Mouse (Mus musculus) kidney, postnatal 4 days (tissue): Measurements from ENCODE around the gene H2afv.
"Not testable (repeated sequence)": the region's sequence is repeated elsewhere in the genome, so short reads cannot be mapped to it uniquely, and the experiment has no call there.

Experiments used
- DNase-seq, 2 experiments: peaks; one replicate each; pipeline ENCODE4 v3.0.0; 2021; ENCODE audit warnings: mixed read lengths in 2 of 2

The H2afv gene

DNA sequence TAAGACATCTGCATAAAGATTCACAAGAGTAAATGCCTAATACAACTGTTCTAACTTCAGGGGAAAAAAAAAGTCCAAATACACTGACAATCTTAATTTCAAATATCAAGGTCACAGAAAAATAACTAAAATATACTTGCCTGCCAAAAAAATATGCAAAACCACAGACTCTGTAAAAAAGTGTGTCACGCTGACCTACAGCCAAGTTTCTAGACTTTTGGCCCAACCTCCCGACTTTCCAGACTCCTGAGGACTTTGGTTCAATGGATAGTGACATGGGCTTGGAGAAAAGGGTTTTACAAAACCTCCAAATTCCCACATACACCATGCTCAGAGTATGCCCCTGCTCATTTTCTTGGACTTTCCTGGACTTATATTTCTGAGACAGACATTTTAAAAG lies 24.3 kb upstream of the H2afv start:
- DNase-seq = no peak

- peak; percentile 76 to 81 for DNase-seq
These were observed 20.9 kb upstream of the H2afv start for GRCm38 (mm10) chr11:6465122-6465521.

DNA sequence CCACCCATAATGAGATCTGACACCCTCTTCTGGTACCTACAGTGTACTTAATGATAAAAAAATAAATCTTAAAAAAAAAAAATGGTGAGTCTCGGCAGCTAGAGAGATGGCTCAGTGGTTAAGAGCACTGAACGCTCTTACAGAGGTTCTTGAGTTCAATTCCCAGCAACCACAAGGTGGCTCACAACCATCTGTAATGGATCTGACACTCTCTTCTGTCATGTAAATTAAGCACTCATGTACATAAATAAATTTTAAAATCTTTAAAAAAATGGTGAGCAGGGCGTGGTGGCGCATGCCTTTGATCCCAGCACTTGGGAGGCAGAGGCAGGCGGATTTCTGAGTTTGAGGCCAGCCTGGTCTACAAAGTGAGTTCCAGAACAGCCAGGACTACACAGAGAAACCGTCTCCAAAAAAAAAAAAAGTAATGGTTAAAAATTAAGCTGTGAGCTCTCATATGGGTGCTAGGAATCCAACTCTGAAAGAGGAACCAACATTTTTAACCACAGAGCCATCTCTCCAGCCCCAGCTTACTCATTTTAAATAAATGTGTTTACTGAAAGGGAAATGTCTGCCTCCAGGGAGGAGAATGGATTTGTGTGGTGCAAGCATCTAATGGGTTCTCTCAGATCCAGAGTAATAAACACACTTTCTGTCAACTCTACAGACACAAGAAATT lies 19.1 kb upstream of the H2afv start:
- no peak for DNase-seq

GRCm38 (mm10) chr11:6456083-6456482 lies 11.8 kb upstream of the H2afv start:
- no peak for DNase-seq

DNA sequence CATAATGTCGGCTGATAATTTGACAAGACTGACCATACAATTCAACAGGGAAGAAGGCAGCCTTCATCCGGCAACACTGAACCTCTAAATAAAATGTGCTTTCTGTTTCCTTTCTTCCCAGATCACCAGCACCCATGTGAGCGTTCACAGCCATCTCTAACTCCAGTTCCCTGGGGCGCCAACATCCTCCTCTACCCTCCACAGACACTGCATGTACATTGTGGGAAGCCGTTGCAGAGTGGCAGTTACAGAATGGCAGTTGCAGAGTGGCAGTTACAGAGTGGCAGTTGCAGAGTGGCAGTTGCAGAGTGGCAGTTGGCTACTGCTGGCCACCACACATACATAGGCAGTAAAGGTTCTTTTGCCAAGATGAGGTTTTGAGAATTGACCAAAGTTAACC lies 3.9 kb upstream of the H2afv start:
- not testable (repeated sequence) for DNase-seq

- no peak for DNase-seq
These were observed 3.2 kb upstream of the H2afv start for GRCm38 (mm10) chr11:6447493-6447892.

DNA sequence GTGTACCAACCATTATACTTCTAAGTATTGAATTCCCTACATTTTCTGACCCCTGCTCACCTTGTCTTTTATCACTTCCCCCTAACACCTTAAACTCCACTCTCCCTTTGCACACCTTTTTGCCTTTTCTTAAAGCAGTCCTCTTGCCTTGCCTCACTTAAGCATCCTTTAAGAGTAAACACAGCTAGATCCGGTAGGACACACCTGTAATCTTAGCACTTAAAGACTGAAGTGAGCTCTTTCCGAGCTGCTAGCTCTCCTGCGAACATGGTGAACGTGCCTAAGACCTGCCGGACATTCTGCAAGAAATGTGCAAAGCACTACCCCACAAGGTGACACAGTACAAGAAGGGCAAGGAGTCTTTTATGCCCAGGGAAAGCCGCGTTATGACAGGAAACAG lies 1.7 kb upstream of the H2afv start:
- no peak for DNase-seq

- no peak for DNase-seq
These were observed 1.2 kb upstream of the H2afv start for GRCm38 (mm10) chr11:6445441-6445840.

- DNase-seq = no peak
These were observed 541 bp downstream of the H2afv start for GRCm38 (mm10) chr11:6443727-6444076.

DNA sequence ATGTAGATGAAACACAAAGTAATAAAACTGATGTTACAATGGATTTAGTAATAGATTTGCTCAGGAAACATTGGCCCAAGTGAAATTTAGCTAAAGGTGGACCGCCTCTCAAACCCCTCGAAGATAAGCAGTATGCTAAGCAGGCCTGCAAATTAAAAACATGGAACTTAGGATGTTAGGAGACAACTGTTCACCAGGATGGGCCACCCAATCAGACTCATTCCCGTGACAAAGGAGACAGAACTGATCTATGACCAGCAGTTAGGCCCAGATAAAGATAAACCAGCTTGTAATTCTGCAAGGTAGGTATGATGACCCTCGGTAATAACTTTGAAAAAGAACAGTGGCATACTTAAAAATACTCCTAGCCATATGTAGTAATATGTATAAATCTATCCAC lies 1.1 kb downstream of the H2afv start:
- DNase-seq = no peak

DNA sequence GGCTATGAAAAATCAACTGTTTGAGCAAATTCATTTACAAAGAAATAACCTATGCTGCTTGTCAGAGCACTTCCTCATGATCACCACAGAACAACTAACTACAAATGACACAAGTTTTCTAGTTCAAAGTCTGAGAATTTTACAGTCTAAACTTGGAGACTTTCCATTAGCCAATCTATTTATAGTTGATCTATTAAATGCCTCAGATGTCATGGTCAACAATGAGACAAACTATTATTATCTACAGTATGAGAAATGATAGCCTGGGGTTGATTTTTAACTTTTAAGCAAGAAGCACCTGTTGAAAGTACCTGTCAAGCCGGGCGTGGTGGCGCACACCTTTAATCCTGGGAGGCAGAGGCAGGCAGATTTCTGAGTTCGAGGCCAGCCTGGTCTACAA lies 1.7 kb downstream of the H2afv start:
- DNase-seq = no peak

DNA sequence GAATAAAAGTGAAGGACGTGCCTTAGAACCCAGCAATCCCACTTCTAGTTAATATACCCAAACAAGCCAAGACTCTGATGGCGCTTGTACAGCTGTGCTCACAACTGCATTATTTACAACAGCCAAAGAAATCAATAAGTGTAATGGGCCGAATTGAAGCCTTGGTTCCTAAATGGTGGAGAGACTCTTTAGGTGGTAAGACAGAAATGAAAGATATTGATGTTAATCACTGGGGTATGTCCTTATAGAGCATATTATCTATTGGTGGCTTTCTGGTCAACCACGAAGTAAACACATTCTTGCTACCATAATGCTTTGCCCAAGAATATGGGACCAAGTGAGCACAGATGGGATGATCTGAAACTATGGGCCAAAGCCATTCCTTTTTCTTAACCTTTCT lies 4.1 kb downstream of the H2afv start:
- DNase-seq = no peak

DNA sequence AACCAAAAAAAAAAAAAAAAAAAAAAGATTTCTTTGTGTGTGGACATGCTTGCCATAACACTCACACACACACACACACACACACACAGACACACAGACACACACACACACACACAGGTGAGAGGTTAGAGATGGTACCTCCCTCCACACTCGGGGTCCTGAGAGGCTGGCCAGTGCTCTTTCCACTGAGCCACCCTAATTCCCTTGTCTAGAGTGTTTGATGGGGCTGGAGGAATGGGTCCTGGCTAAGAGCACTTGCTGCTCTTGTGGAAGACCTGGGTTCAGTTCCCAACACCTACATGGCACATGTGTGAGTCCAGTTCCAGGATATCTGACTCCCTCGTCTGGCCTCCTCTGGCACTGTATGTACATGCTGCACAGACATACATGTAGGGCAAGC lies 6.6 kb downstream of the H2afv start:
- no peak for DNase-seq

DNA sequence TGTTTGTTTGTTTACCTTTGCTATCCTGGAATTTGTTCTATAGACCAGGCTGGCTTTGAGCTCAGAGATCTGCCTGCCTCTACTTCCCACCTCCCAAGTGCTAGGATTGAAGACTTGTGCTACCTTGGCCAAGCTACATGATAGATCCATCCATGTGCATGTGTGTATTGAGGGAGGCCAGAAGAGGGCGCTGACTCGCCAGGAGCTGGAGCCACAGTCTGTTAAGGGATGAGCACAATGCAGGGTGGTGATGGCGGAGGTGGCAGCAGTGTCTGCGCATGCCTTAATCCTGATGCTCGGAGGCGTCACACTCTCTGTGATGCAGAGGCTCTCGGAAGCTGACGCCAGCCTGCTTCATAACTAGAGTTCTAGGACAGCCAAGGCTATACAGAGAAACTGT lies 7.8 kb downstream of the H2afv start:
- DNase-seq = peak; percentile 67 to 75

- no peak for DNase-seq
These were observed 14.1 kb downstream of the H2afv start for GRCm38 (mm10) chr11:6430186-6430585.

- DNase-seq = no peak
These were observed 23.4 kb downstream of the H2afv start for GRCm38 (mm10) chr11:6420722-6421350.

DNA sequence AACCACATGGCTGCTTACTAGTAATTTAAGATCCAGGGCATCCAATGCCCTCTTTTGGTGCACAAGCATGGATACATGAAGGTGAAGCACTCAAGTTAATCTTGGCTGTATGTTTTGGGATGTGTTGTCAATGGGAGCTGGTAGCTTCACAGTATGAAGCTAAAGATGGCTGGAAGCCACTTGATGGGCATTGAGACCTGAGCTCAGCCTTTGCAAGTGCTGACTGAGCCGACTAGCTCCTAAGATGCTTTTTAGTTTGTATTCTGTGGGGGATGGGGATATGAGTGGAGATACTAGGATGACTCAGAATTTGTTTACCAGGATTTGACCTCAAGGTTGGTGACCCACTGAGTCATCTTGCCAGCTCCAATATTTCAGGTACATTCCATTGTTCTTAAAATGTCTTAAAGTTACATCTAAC lies 23.9 kb downstream of the H2afv start:
- no peak for DNase-seq

DNA sequence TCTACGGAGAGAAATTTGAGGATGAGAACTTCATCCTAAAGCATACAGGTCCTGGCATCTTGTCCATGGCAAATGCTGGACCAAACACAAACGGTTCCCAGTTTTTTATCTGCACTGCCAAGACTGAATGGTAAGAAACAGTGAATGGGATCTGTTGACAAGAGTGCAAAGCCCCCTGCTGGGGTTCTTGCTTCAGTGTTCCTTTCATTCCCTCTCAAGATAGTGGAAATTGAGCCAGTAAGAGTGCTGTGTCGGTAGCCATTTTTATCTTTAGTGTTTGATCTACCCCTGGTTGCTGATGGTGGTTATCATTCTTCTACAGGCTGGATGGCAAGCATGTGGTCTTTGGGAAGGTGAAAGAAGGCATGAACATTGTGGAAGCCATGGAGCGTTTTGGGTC lies 25.1 kb downstream of the H2afv start:
- DNase-seq = not testable (repeated sequence)

DNA sequence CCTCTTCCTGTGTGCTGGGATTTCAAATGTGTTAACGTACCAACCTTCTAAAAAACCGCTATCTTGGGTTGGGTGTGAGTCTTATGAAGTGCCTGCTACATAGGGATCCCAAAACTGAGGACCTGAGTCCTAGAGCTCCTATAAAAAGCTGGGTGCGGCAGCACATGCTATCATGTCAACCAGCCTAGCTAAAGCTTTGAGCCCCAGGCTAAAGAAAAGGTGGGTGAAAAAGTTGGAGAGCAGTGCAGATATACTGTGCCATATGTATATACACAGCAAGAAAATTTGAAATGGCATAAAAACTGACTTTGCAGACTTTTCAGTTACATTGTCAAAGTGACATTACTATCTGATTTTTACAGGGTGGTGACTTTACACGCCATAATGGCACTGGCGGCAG lies 25.5 kb downstream of the H2afv start:
- no peak for DNase-seq

- DNase-seq = no peak
These were observed 26.8 kb downstream of the H2afv start for GRCm38 (mm10) chr11:6417490-6417889.

GRCm38 (mm10) chr11:6417069-6417468 lies 27.2 kb downstream of the H2afv start:
- DNase-seq = no peak

GRCm38 (mm10) chr11:6416405-6417034 lies 27.7 kb downstream of the H2afv start:
- peak; percentile 85 to 92 for DNase-seq

DNA sequence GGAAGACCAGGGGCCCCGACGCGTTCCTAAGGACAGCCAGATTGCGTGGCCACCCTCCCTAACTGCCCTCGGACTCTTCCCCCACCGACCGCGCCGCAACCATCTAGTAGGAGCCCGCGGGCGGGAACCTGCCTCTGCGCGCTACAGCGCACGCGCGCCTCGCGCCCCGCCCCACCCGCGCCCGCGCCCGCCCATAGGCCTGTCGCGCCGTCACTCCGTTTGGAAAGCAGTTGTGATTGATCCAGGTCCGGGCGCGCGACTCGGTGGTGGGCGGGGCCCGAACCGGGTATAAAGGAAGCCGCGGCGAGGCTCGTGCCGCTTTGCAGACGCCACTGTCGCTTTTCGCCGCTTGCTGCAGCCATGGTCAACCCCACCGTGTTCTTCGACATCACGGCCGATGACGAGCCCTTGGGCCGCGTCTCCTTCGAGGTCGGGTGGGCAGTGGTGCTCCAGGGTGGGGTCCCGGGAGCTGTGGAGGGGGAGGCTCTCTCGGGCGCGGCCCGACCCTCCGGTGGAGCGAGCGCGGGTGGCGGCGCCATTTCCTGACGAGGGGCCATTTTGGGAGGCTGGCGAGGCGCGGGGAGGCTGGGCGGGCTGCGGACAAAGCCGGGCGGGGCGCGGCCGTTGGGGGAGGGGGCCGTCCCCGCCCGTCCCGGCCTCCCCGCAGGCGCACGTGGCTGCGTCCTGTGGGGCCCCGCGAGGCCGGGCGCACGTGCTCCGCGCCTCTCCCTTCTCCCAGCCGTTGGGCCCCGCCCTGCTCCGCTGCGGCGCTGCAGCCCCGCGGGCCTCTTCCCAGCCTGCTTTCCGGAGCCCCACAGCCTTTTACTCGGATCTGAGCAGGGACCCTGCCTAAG lies 28.5 kb downstream of the H2afv start:
- DNase-seq = peak; percentile 99
